Mouse (Mus musculus): Measurements from ENCODE around the gene Slc35g1. TPM values are rescaled to one million over a fixed set of nuclear protein-coding genes. Genes with fewer than 3 reads are reported as not detected.
"Not testable (repeated sequence)": the region's sequence is repeated elsewhere in the genome, so short reads cannot be mapped to it uniquely, and the experiment has no call there.

Gene Slc35g1
- polyA plus RNA-seq, 1 experiment from 2014 or later: 7.9 TPM

DNA sequence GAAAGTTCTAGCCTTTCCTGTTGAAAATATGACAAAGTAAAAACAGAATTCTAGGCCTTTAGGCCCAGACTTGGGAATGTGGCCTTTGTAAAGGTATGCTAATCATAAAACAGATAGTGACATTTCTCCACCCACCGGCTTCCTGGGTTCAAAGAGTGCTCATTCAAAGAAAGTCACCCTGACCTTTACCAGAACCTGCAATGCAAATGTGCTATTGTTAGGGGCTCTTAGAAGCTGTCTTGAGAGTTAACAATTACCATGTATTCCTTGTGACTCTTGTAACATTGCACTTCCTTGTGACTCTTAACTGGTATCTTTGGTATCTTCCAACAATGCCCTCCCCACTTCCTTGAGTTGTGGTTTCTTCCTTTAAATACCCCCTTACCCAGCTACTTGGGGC, 8.8 kb upstream of the Slc35g1 start:
- H3K4me1 ChIP-seq (ENCODE audit: insufficient read depth, low read length); H3K9me3 ChIP-seq (ENCODE audit: low read length); H3K4me3 ChIP-seq (ENCODE audit: low read length); H3K9ac ChIP-seq (replicated peaks; ENCODE audit: low read length); ATAC-seq (ENCODE audit: low FRiP score, low TSS enrichment); H3K36me3 ChIP-seq (ENCODE audit: insufficient read depth, low read length); H3K27ac ChIP-seq (ENCODE audit: low read length); H3K27me3 ChIP-seq (ENCODE audit: insufficient read depth, low read length); H3K4me2 ChIP-seq (replicated peaks; ENCODE audit: low read depth, low read length): not testable (repeated sequence)
- 70% methylated on average over 1 of the region's 1 CpGs for WGBS

DNA sequence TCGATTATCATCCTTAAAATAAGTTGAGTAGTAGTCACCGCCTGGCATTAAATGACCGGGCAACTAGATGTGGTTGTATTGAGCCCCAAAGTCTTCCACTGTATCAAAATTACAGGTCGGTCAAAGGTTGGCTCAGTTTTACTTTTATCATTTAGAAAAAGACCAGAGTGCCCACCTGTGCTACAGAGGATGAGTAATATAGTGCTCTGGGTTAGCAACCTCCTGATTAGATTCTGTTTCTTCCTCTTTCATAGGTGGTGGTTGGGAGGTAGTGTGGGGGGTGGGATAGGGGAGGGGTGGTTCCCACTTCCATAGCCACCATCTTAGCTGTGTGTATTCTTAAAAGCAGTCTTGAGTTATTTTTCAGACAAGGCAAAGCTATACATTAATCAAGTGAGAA, 7.9 kb upstream of the Slc35g1 start:
- ATAC-seq (ENCODE audit: low FRiP score, low TSS enrichment): no peak
- H3K4me2 ChIP-seq (replicated peaks; ENCODE audit: low read depth, low read length): no peak overlapping the region
- H3K9ac ChIP-seq (replicated peaks; ENCODE audit: low read length): no peak overlapping the region
- H3K4me1 ChIP-seq (ENCODE audit: insufficient read depth, low read length): no peaks in the 10 kb centered on the region
- no peak overlapping the region for H3K27ac ChIP-seq (ENCODE audit: low read length)
- no peak overlapping the region for H3K4me3 ChIP-seq (ENCODE audit: low read length)
- no peaks in the 10 kb centered on the region for H3K9me3 ChIP-seq (ENCODE audit: low read length)
- 93% methylated on average over 4 of the region's 4 CpGs for WGBS
- no peaks in the 10 kb centered on the region for H3K27me3 ChIP-seq (ENCODE audit: insufficient read depth, low read length)
- H3K36me3 ChIP-seq (ENCODE audit: insufficient read depth, low read length): no peaks in the 10 kb centered on the region

DNA sequence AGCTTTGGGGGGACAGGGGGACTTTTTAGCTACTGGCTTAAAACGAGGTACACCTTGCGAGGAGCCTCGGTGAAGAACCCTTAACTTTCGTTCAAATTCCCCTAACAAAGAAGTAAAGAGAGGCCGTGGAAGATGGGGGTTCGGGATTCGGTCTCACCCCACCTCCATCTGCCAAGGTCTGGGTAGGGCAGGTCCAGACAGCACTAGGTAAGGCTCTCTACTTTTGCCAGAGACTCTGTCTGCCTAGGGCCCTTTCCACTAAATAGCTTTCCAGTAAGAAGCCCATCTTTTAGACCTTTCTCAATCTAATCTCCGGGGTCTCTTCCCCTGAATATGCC, 822 bp downstream of the Slc35g1 start:
- WGBS: 31% methylated on average over 8 of the region's 8 CpGs
- peak overlapping the region; percentile 77 for H3K9ac ChIP-seq (replicated peaks; ENCODE audit: low read length)

DNA sequence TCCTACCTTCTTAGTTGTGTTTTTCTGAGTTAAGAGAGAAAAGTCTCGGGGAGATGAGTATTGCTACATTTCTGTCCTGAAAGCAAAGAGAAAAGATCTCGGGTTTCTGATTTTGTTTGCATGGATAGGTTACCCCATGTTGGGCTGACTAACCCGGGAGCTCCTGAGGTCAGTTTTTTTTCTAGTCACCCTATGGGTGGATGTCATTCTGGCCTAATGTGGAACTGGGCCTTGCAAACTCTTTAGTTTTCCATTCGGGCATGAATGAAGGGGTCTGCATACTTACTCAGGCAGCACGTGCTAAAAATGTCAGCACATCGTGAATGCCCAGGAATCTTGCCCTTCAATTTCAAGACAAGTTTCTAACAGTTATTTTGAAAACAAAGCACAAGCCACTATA, 1.2 kb downstream of the Slc35g1 start:
- H3K4me3 ChIP-seq (ENCODE audit: low read length): peak overlapping the region; percentile 70
- 40% methylated on average over 6 of the region's 6 CpGs for WGBS
- H3K9ac ChIP-seq (replicated peaks; ENCODE audit: low read length): peak overlapping the region; percentile 77; the same call in 1 of the 2 replicates

More for the DNA sequence above, 822 bp downstream of the Slc35g1 start:
- Histone ChIP-seq H3K27me3 (ENCODE audit: insufficient read depth, low read length) (no peaks in the 10 kb centered on the region), H3K36me3 (ENCODE audit: insufficient read depth, low read length) (no peaks in the 10 kb centered on the region), H3K27ac (ENCODE audit: low read length) (no peak overlapping the region; the same call in 1 of the 2 replicates), H3K4me1 (ENCODE audit: insufficient read depth, low read length) (0 out of 2 replicates have a peak, but pooled peaks cover 5% of the 10 kb centered on the region), H3K4me2 (replicated peaks; ENCODE audit: low read depth, low read length) (peak overlapping the region; percentile 91), H3K4me3 (ENCODE audit: low read length) (peak overlapping the region; percentile 70), H3K9me3 (ENCODE audit: low read length) (no peaks in the 10 kb centered on the region)
- no peak for ATAC-seq (ENCODE audit: low FRiP score, low TSS enrichment)

DNA sequence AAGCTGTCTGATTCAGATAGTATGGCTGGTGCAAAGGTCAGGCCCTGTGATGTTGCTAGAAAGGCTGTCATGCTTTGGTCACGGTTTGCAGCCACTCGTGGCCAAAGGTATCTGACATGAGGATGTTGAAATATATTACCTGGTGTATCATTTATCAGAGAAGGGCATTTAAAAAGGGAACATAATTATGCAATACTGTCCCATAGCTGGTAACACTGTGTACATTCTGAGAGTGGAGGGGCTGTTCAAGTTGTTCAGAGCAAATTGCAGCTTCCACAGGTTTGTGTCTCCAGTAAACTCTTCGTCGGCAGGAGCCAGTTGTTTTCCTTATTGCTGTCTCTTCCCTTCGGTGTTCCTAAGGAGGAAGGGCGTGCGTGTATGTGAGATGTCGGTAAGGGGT, 3.2 kb downstream of the Slc35g1 start:
- Histone ChIP-seq H3K27me3 (ENCODE audit: insufficient read depth, low read length) (no peaks in the 10 kb centered on the region), H3K9me3 (ENCODE audit: low read length) (no peaks in the 10 kb centered on the region), H3K4me1 (ENCODE audit: insufficient read depth, low read length) (0 out of 2 replicates have a peak, but pooled peaks cover 5% of the 10 kb centered on the region), H3K9ac (replicated peaks; ENCODE audit: low read length) (no peak overlapping the region), H3K4me2 (replicated peaks; ENCODE audit: low read depth, low read length) (no peak overlapping the region), H3K4me3 (ENCODE audit: low read length) (no peak overlapping the region), H3K27ac (ENCODE audit: low read length) (no peak overlapping the region), H3K36me3 (ENCODE audit: insufficient read depth, low read length) (0 out of 2 replicates have a peak, but pooled peaks cover 4% of the 10 kb centered on the region)
- ATAC-seq (ENCODE audit: low FRiP score, low TSS enrichment): no peak
- WGBS: 79% methylated on average over 8 of the region's 8 CpGs

More for the DNA sequence above, 1.2 kb downstream of the Slc35g1 start:
- Histone ChIP-seq H3K4me1 (ENCODE audit: insufficient read depth, low read length) (0 out of 2 replicates have a peak, but pooled peaks cover 5% of the 10 kb centered on the region), H3K27me3 (ENCODE audit: insufficient read depth, low read length) (no peaks in the 10 kb centered on the region), H3K4me2 (replicated peaks; ENCODE audit: low read depth, low read length) (peak overlapping the region; percentile 91), H3K36me3 (ENCODE audit: insufficient read depth, low read length) (no peaks in the 10 kb centered on the region), H3K27ac (ENCODE audit: low read length) (no peak overlapping the region), H3K9me3 (ENCODE audit: low read length) (no peaks in the 10 kb centered on the region)
- ATAC-seq (ENCODE audit: low FRiP score, low TSS enrichment): no peak

DNA sequence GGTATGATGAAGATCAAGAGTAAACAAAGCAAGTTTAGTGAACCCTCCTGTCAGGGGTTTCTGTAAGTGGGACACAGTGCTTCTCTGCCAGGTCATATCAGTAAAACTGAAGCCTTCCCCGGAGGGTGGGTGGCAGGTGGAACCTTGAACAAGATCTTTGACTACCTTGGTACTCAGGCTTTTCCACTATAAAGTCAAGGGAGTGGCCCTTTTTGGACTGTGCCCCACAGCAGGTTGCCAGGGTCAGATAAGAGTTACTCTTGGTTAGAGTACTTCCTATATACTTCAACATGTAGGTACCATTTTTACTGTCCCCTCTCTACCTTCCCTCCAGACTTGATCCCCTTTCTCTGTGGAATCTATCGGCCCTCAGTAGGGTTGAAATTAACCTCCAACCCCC, 5.1 kb downstream of the Slc35g1 start:
- H3K4me1 ChIP-seq (ENCODE audit: insufficient read depth, low read length): no peaks in the 10 kb centered on the region
- no peaks in the 10 kb centered on the region for H3K9me3 ChIP-seq (ENCODE audit: low read length)
- no peaks in the 10 kb centered on the region for H3K27me3 ChIP-seq (ENCODE audit: insufficient read depth, low read length)
- H3K27ac ChIP-seq (ENCODE audit: low read length): no peak overlapping the region
- no peak overlapping the region for H3K4me2 ChIP-seq (replicated peaks; ENCODE audit: low read depth, low read length)
- no peak for ATAC-seq (ENCODE audit: low FRiP score, low TSS enrichment)
- H3K4me3 ChIP-seq (ENCODE audit: low read length): no peak overlapping the region
- 87% methylated on average over 2 of the region's 2 CpGs for WGBS
- no peak overlapping the region for H3K9ac ChIP-seq (replicated peaks; ENCODE audit: low read length)
- 0 out of 2 replicates have a peak, but pooled peaks cover 4% of the 10 kb centered on the region for H3K36me3 ChIP-seq (ENCODE audit: insufficient read depth, low read length)

DNA sequence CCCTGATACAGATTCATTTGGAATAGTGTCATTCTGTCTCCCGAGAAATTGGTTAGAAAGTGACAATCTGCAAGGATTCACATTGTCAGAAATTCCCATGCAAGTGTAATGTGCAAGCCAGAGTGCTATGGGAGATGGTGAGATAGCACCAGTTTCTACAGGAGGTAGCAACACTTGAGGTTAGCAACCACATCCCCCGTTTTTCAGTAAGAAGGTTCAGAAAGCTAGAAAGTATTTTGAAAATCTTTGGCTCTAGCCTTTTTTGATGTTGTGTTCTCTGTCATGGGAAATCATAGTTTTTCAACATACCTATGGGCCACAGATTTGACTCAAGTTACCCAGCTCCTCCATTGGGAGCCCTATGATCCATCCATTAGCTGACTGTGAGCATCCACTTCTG, 5.6 kb downstream of the Slc35g1 start:
- no peak overlapping the region for H3K9ac ChIP-seq (replicated peaks; ENCODE audit: low read length)
- ATAC-seq (ENCODE audit: low FRiP score, low TSS enrichment): no peak
- 81% methylated on average over 2 of the region's 2 CpGs for WGBS
- H3K27me3 ChIP-seq (ENCODE audit: insufficient read depth, low read length): no peaks in the 10 kb centered on the region
- H3K4me2 ChIP-seq (replicated peaks; ENCODE audit: low read depth, low read length): no peak overlapping the region
- H3K9me3 ChIP-seq (ENCODE audit: low read length): no peaks in the 10 kb centered on the region
- H3K27ac ChIP-seq (ENCODE audit: low read length): no peak overlapping the region
- 0 out of 2 replicates have a peak, but pooled peaks cover 4% of the 10 kb centered on the region for H3K36me3 ChIP-seq (ENCODE audit: insufficient read depth, low read length)
- no peaks in the 10 kb centered on the region for H3K4me1 ChIP-seq (ENCODE audit: insufficient read depth, low read length)
- no peak overlapping the region for H3K4me3 ChIP-seq (ENCODE audit: low read length)

DNA sequence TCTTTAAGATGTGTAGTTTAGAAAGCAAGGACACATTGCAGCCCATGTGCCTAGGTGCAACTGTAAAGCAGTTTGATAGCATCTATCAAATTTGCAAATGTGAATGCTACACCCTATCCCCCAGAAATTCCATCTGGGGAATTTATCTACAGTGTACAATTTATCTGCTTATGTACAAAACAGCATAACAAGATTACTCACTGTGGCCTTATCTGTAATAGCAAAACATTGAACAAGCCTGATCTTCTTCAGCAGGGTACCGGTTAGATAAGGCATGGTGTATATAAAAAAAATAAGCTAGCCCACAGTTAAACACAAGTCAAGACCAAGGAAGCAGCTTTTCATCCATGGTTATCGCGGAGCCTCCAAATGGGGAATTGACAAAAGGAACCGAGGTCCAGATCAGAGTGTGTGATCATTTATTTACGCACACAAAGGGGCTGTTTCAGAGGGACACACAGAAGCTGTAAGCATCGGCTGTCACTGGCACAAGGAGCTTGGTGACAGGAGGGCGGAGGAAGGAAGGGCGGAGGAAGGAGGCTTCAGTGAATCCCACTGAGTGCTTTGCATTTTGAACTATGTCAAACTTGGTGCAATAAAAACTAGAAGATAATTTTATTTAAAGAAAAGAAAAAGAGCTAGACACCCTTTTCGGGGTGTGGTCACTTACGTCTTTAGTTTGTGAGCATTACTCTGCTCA, 14.7 kb downstream of the Slc35g1 start:
- H3K4me3 ChIP-seq (ENCODE audit: low read length): no peak overlapping the region
- H3K4me2 ChIP-seq (replicated peaks; ENCODE audit: low read depth, low read length): no peak overlapping the region
- ATAC-seq (ENCODE audit: low FRiP score, low TSS enrichment): no peak
- no peaks in the 10 kb centered on the region for H3K27me3 ChIP-seq (ENCODE audit: insufficient read depth, low read length)
- H3K36me3 ChIP-seq (ENCODE audit: insufficient read depth, low read length): no peaks in the 10 kb centered on the region
- H3K9me3 ChIP-seq (ENCODE audit: low read length): no peaks in the 10 kb centered on the region
- 92% methylated on average over 10 of the region's 10 CpGs for WGBS
- no peaks in the 10 kb centered on the region for H3K4me1 ChIP-seq (ENCODE audit: insufficient read depth, low read length)
- no peak overlapping the region for H3K27ac ChIP-seq (ENCODE audit: low read length)
- no peak overlapping the region for H3K9ac ChIP-seq (replicated peaks; ENCODE audit: low read length)

DNA sequence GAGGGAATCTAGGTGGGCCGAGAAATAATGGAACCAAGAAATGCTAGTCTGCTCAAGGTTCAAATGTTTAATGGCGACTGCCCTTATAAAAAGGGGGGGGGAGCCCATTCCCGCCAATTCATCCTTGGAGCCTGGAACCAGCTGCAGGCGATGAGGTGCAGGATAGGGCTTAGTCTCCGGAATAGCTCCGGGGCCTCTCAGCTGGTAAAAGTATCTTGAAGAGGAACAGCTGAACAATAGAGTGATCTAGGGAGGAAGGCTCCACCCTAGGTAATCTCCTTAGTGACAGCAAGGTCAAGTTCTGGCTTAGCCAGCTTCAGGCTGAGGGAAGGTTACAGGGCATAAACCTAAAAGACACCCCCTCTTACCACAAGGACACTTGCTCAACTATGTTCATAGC, 18.1 kb downstream of the Slc35g1 start:
- no peaks in the 10 kb centered on the region for H3K9me3 ChIP-seq (ENCODE audit: low read length)
- ATAC-seq (ENCODE audit: low FRiP score, low TSS enrichment): no peak
- no peaks in the 10 kb centered on the region for H3K4me1 ChIP-seq (ENCODE audit: insufficient read depth, low read length)
- no peak overlapping the region for H3K4me2 ChIP-seq (replicated peaks; ENCODE audit: low read depth, low read length)
- no peak overlapping the region for H3K27ac ChIP-seq (ENCODE audit: low read length)
- H3K36me3 ChIP-seq (ENCODE audit: insufficient read depth, low read length): no peaks in the 10 kb centered on the region
- no peak overlapping the region for H3K9ac ChIP-seq (replicated peaks; ENCODE audit: low read length)
- H3K4me3 ChIP-seq (ENCODE audit: low read length): no peak overlapping the region
- H3K27me3 ChIP-seq (ENCODE audit: insufficient read depth, low read length): no peaks in the 10 kb centered on the region
- WGBS: 87% methylated on average over 6 of the region's 6 CpGs

DNA sequence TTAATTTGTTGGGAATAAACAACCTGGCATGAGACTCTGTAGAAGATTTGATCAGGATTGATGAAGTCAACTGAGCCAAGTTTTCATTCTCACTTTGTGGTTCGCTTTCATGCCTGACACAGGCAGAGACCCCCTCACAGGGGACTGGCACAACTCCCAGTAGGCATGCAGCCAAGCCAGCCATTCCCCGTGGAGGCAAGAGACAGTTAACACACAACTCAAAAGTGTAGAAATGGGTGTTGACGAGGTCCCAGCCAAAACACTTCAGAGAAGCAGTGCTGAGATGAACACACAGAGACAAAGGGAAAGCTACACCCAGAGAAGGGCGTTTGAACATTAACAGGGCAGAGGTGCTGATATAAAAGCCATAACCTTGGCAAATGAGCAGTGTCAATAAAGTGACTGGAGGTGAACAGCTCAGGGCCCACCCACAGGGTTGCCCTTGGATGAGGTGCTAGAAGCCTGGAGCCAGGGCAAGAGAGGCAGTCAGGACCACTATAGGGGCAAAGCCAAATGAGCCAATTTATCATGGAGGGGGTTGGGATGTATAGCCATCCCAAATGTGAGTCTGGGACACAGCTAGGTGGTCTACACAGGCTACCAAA, 23.1 kb downstream of the Slc35g1 start:
- Histone ChIP-seq H3K9me3 (ENCODE audit: low read length) (no peaks in the 10 kb centered on the region), H3K9ac (replicated peaks; ENCODE audit: low read length) (no peak overlapping the region), H3K4me2 (replicated peaks; ENCODE audit: low read depth, low read length) (no peak overlapping the region), H3K4me1 (ENCODE audit: insufficient read depth, low read length) (peaks cover 5% of the 10 kb centered on the region; the same call in 1 of the 2 replicates), H3K4me3 (ENCODE audit: low read length) (no peak overlapping the region), H3K27me3 (ENCODE audit: insufficient read depth, low read length) (no peaks in the 10 kb centered on the region), H3K36me3 (ENCODE audit: insufficient read depth, low read length) (no peaks in the 10 kb centered on the region), H3K27ac (ENCODE audit: low read length) (no peak overlapping the region)
- no peak for ATAC-seq (ENCODE audit: low FRiP score, low TSS enrichment)
- 55% methylated on average over 4 of the region's 4 CpGs for WGBS

All from kidney, embryonic 16.5 days (tissue).